Mouse (Mus musculus) olfactory bulb, adult 2 months (tissue): ENCODE data around the gene Dlx6. TPM values are rescaled to one million over a fixed set of nuclear protein-coding genes. Genes with fewer than 3 reads are reported as not detected.

Experiments
- H3K27ac ChIP-seq: fragments of 200-500 bp; 2 replicates; pipeline ENCODE4 v1.5.1; 2012; ENCODE audit warnings: low read depth, low read length; ENCODE audit not compliant: insufficient read depth
- H3K4me1 ChIP-seq: fragments of 200-500 bp; 2 replicates; pipeline ENCODE4 v1.6.1; 2012; ENCODE audit warnings: low read length; ENCODE audit not compliant: control insufficient read depth, insufficient read depth
- H3K4me3 ChIP-seq: fragments of 200-500 bp; 2 replicates; pipeline ENCODE4 v1.5.1; 2012; ENCODE audit warnings: mild to moderate bottlenecking, low read depth, low read length, moderate library complexity; ENCODE audit not compliant: insufficient read depth
- CTCF ChIP-seq: fragments of 200-500 bp; IDR thresholded peaks from 2 replicates; pipeline ENCODE4 v1.5.1; 2012; ENCODE audit warnings: low read depth, mild to moderate bottlenecking, low read length, moderate library complexity; ENCODE audit not compliant: insufficient read depth
- POLR2A ChIP-seq: fragments of 200-500 bp; IDR thresholded peaks from 2 replicates; pipeline ENCODE4 v1.6.1; 2012; ENCODE audit warnings: mild to moderate bottlenecking, low read depth, low read length, moderate library complexity; ENCODE audit not compliant: insufficient read depth
- WGBS: fragments of 180-500 bp; shearing (Covaris S2); methylation state at CpG from one replicate; pipeline ENCODE4 v1.1.7; 2018; 5-methylcytosine and 5-hydroxymethylcytosine counted together
- polyA plus RNA-seq: library from polyadenylated mRNA; stranded (reverse); fragments of >200 nt; gene quantifications from 2 replicates; pipeline ENCODE4 v1.2.4, GENCODE M21; 2012; ENCODE audit warnings: low replicate concordance; ENCODE audit not compliant: missing spikeins, insufficient read depth, insufficient read length

The Dlx6 gene
- polyA plus RNA-seq = not detected in 2 replicates

DNA sequence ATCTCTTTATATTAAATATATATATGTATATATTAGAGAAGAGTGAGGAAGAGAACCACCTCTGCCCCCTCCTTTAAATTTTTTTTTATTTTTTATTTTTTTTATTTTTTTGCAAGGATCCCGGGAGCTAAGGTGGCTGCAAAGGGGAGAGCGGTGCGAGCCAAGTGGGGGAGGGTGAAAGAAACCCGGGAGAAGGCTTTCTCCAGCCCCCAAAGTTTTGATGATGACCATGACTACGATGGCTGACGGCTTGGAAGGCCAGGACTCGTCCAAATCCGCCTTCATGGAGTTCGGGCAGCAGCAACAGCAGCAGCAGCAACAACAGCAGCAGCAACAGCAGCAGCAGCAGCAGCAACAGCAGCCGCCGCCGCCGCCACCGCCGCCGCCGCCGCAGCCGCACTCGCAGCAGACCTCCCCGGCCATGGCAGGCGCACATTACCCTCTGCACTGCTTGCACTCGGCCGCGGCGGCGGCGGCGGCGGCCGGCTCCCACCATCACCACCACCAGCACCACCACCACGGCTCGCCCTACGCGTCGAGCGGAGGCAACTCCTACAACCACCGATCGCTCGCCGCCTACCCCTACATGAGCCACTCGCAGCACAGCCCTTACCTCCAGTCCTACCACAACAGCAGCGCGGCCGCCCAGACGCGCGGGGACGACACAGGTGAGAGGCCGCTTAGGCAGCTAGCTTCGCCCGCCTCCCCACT lies at the start of gene Dlx6:
Gene Dlx6, plus strand, starts transcription at position 175 of the 711 bp plus-strand sequence.
- no peak for TF ChIP-seq CTCF
- TF ChIP-seq POLR2A = no peak
- Histone ChIP-seq H3K4me3 (peak within 1 kb of the TSS; percentile 79), H3K4me1 (no peaks in the 10 kb centered on the region), H3K27ac (peak within 1 kb of the TSS; percentile 98)
- WGBS = 2% methylated on average over 50 of the region's 52 CpGs

DNA sequence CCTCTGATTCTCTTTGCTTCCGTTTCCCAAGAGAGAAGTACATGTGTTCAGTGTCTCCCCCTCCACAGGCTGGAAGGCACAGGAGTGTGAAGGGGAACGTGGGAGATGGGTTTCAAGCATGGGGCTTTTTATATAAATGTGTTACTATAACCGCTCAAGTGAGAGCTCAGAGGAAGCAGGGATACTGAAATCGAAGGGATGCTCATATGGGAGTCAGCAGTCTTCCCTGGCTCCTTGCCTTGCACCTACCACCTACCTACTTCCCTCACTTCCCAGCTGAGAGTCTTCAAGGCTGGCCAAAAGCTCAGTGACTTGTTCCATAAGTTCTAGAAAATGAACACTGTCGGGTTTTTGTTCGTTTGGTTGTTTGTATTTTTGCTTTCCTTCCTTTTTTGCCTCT lies 46.3 kb upstream of the Dlx6 start:
- Histone ChIP-seq H3K27ac (peak overlapping the region; percentile 62), H3K4me3 (no peak overlapping the region), H3K4me1 (peaks cover 6% of the 10 kb centered on the region)
- 50% methylated on average over 6 of the region's 6 CpGs for WGBS
- TF ChIP-seq CTCF (no peak), POLR2A (no peak)

- Histone ChIP-seq H3K4me3 (no peak overlapping the region), H3K27ac (no peak overlapping the region), H3K4me1 (peaks cover 6% of the 10 kb centered on the region)
- TF ChIP-seq POLR2A = no peak
- WGBS = 44% methylated on average over 9 of the region's 9 CpGs
Measured at GRCm38 (mm10) chr6:6818036-6818788, 44.9 kb upstream of the Dlx6 start.

- H3K4me3 ChIP-seq = no peak overlapping the region
- TF ChIP-seq POLR2A (no peak), CTCF (no peak)
- WGBS = 20% methylated on average over 7 of the region's 7 CpGs
- peaks cover 6% of the 10 kb centered on the region for H3K4me1 ChIP-seq
- no peak overlapping the region for H3K27ac ChIP-seq
Measured at GRCm38 (mm10) chr6:6819134-6819533, 44.0 kb upstream of the Dlx6 start.

- peaks cover 5% of the 10 kb centered on the region for H3K4me1 ChIP-seq
- TF ChIP-seq POLR2A = no peak
- no peak for TF ChIP-seq CTCF
- no peak overlapping the region for H3K4me3 ChIP-seq
- H3K27ac ChIP-seq = no peak overlapping the region
Measured at GRCm38 (mm10) chr6:6825313-6825712, 37.8 kb upstream of the Dlx6 start.

- no peak for TF ChIP-seq POLR2A
- no peak for TF ChIP-seq CTCF
- WGBS = 53% methylated on average over 1 of the region's 1 CpGs
- H3K4me3 ChIP-seq = no peak overlapping the region
- H3K4me1 ChIP-seq = peaks cover 8% of the 10 kb centered on the region
- no peak overlapping the region for H3K27ac ChIP-seq
Measured at GRCm38 (mm10) chr6:6826861-6827260, 36.3 kb upstream of the Dlx6 start.

- Histone ChIP-seq H3K4me1 (peaks cover 12% of the 10 kb centered on the region), H3K4me3 (no peak overlapping the region), H3K27ac (peak overlapping the region; percentile 46; the same call in 1 of the 2 replicates)
- TF ChIP-seq POLR2A = no peak
- no peak for TF ChIP-seq CTCF
- 32% methylated on average over 7 of the region's 7 CpGs for WGBS
Measured at GRCm38 (mm10) chr6:6830446-6830845, 32.7 kb upstream of the Dlx6 start.

DNA sequence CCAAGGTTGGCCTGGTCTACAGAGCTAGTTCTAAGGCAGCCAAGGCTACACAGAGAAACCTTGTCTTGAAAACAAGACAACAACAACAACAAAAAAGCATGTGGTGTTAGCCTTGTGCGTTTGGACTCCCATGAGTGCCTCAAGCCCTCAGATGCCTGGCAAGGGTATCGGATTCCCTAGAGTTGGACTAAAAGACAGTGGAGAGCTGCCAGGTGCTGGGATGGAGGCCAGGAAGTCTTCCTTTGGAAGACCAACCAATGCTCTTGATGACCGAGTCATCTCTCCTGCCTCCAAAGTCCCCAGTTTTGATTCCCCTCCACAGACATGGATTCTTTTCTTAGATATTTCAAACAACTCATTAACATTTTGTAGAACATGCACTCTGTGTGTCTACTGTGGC lies 29.8 kb upstream of the Dlx6 start:
- Histone ChIP-seq H3K4me3 (no peak overlapping the region), H3K4me1 (peaks cover 11% of the 10 kb centered on the region; the same call in 1 of the 2 replicates), H3K27ac (no peak overlapping the region)
- WGBS = 58% methylated on average over 3 of the region's 3 CpGs
- TF ChIP-seq CTCF (no peak), POLR2A (no peak)

GRCm38 (mm10) chr6:6848541-6848940 lies 14.6 kb upstream of the Dlx6 start:
- TF ChIP-seq POLR2A = no peak
- TF ChIP-seq CTCF = no peak
- Histone ChIP-seq H3K4me3 (no peak overlapping the region), H3K27ac (no peak overlapping the region), H3K4me1 (peaks cover 20% of the 10 kb centered on the region)
- 24% methylated on average over 4 of the region's 4 CpGs for WGBS
